Mouse (Mus musculus): ENCODE data around the gene Thegl. TPM values are rescaled to one million over a fixed set of nuclear protein-coding genes. Genes with fewer than 3 reads are reported as not detected.

The Thegl gene
- polyA plus RNA-seq, 1 experiment from 2014 or later = 0.40 TPM

GRCm38 (mm10) chr5:77085753-77086450 is 70.1 kb downstream of the Thegl start:
- H3K9me3 ChIP-seq (ENCODE audit: control insufficient read depth, low read length) = no peaks in the 10 kb centered on the region
- H3K36me3 ChIP-seq (ENCODE audit: control insufficient read depth, insufficient read depth, low read length) = no peaks in the 10 kb centered on the region
- no peak overlapping the region for H3K4me2 ChIP-seq (ENCODE audit: low read depth, low read length)
- H3K9ac ChIP-seq (replicated peaks; ENCODE audit: low read depth, low read length) = no peak overlapping the region
- peaks cover 8% of the 10 kb centered on the region; the same call in 1 of the 2 replicates for H3K4me1 ChIP-seq (ENCODE audit: control insufficient read depth, insufficient read depth, low read length)
- ATAC-seq (ENCODE audit: low read depth) = no peak
- H3K27ac ChIP-seq (ENCODE audit: low read depth, low read length) = no peak overlapping the region
- 84% methylated on average over 10 of the region's 10 CpGs for WGBS
- no peak overlapping the region for H3K4me3 ChIP-seq (ENCODE audit: low read depth, low read length)
- no peaks in the 10 kb centered on the region for H3K27me3 ChIP-seq (ENCODE audit: control insufficient read depth, insufficient read depth, low read length)

GRCm38 (mm10) chr5:77086541-77086940 is 70.7 kb downstream of the Thegl start:
- no peaks in the 10 kb centered on the region for H3K9me3 ChIP-seq (ENCODE audit: control insufficient read depth, low read length)
- no peak overlapping the region for H3K4me3 ChIP-seq (ENCODE audit: low read depth, low read length)
- WGBS = 92% methylated on average over 7 of the region's 7 CpGs
- no peak overlapping the region for H3K9ac ChIP-seq (replicated peaks; ENCODE audit: low read depth, low read length)
- no peak overlapping the region for H3K4me2 ChIP-seq (ENCODE audit: low read depth, low read length)
- no peaks in the 10 kb centered on the region for H3K27me3 ChIP-seq (ENCODE audit: control insufficient read depth, insufficient read depth, low read length)
- H3K27ac ChIP-seq (ENCODE audit: low read depth, low read length) = no peak overlapping the region
- peaks cover 8% of the 10 kb centered on the region; the same call in 1 of the 2 replicates for H3K4me1 ChIP-seq (ENCODE audit: control insufficient read depth, insufficient read depth, low read length)
- ATAC-seq (ENCODE audit: low read depth) = no peak
- H3K36me3 ChIP-seq (ENCODE audit: control insufficient read depth, insufficient read depth, low read length) = no peaks in the 10 kb centered on the region

GRCm38 (mm10) chr5:77087122-77087521 is 71.3 kb downstream of the Thegl start:
- 81% methylated on average over 3 of the region's 3 CpGs for WGBS
- H3K27ac ChIP-seq (ENCODE audit: low read depth, low read length) = no peak overlapping the region
- no peak overlapping the region for H3K4me3 ChIP-seq (ENCODE audit: low read depth, low read length)
- no peaks in the 10 kb centered on the region for H3K36me3 ChIP-seq (ENCODE audit: control insufficient read depth, insufficient read depth, low read length)
- no peak for ATAC-seq (ENCODE audit: low read depth)
- H3K9ac ChIP-seq (replicated peaks; ENCODE audit: low read depth, low read length) = no peak overlapping the region
- no peaks in the 10 kb centered on the region for H3K27me3 ChIP-seq (ENCODE audit: control insufficient read depth, insufficient read depth, low read length)
- no peak overlapping the region for H3K4me2 ChIP-seq (ENCODE audit: low read depth, low read length)
- H3K9me3 ChIP-seq (ENCODE audit: control insufficient read depth, low read length) = no peaks in the 10 kb centered on the region
- H3K4me1 ChIP-seq (ENCODE audit: control insufficient read depth, insufficient read depth, low read length) = peaks cover 8% of the 10 kb centered on the region; the same call in 1 of the 2 replicates

- no peaks in the 10 kb centered on the region for H3K27me3 ChIP-seq (ENCODE audit: control insufficient read depth, insufficient read depth, low read length)
- ATAC-seq (ENCODE audit: low read depth) = no peak
- no peaks in the 10 kb centered on the region for H3K9me3 ChIP-seq (ENCODE audit: control insufficient read depth, low read length)
- H3K9ac ChIP-seq (replicated peaks; ENCODE audit: low read depth, low read length) = no peak overlapping the region
- no peaks in the 10 kb centered on the region for H3K36me3 ChIP-seq (ENCODE audit: control insufficient read depth, insufficient read depth, low read length)
- 67% methylated on average over 1 of the region's 1 CpGs for WGBS
- H3K4me1 ChIP-seq (ENCODE audit: control insufficient read depth, insufficient read depth, low read length) = peaks cover 8% of the 10 kb centered on the region; the same call in 1 of the 2 replicates
- no peak overlapping the region for H3K4me2 ChIP-seq (ENCODE audit: low read depth, low read length)
- no peak overlapping the region for H3K4me3 ChIP-seq (ENCODE audit: low read depth, low read length)
- H3K27ac ChIP-seq (ENCODE audit: low read depth, low read length) = peak overlapping the region; percentile 61; the same call in 1 of the 2 replicates
Measured at GRCm38 (mm10) chr5:77089294-77089693, 73.5 kb downstream of the Thegl start.

- no peaks in the 10 kb centered on the region for H3K27me3 ChIP-seq (ENCODE audit: control insufficient read depth, insufficient read depth, low read length)
- no peak overlapping the region for H3K4me2 ChIP-seq (ENCODE audit: low read depth, low read length)
- WGBS = 37% methylated on average over 8 of the region's 8 CpGs
- peak overlapping the region; percentile 61; the same call in 1 of the 2 replicates for H3K27ac ChIP-seq (ENCODE audit: low read depth, low read length)
- H3K9ac ChIP-seq (replicated peaks; ENCODE audit: low read depth, low read length) = no peak overlapping the region
- no peaks in the 10 kb centered on the region for H3K9me3 ChIP-seq (ENCODE audit: control insufficient read depth, low read length)
- no peak overlapping the region for H3K4me3 ChIP-seq (ENCODE audit: low read depth, low read length)
- peaks cover 8% of the 10 kb centered on the region; the same call in 1 of the 2 replicates for H3K4me1 ChIP-seq (ENCODE audit: control insufficient read depth, insufficient read depth, low read length)
- ATAC-seq (ENCODE audit: low read depth) = peak; percentile 35; the same call in 1 of the 2 replicates
- H3K36me3 ChIP-seq (ENCODE audit: control insufficient read depth, insufficient read depth, low read length) = no peaks in the 10 kb centered on the region
Measured at GRCm38 (mm10) chr5:77089901-77090300, 74.1 kb downstream of the Thegl start.

GRCm38 (mm10) chr5:77090521-77091096 is 74.8 kb downstream of the Thegl start:
- Histone ChIP-seq H3K4me1 (ENCODE audit: control insufficient read depth, insufficient read depth, low read length) (peaks cover 8% of the 10 kb centered on the region; the same call in 1 of the 2 replicates), H3K36me3 (ENCODE audit: control insufficient read depth, insufficient read depth, low read length) (no peaks in the 10 kb centered on the region), H3K9me3 (ENCODE audit: control insufficient read depth, low read length) (no peaks in the 10 kb centered on the region), H3K4me3 (ENCODE audit: low read depth, low read length) (no peak overlapping the region), H3K9ac (replicated peaks; ENCODE audit: low read depth, low read length) (no peak overlapping the region), H3K27me3 (ENCODE audit: control insufficient read depth, insufficient read depth, low read length) (no peaks in the 10 kb centered on the region), H3K27ac (ENCODE audit: low read depth, low read length) (peak overlapping the region; percentile 61; the same call in 1 of the 2 replicates), H3K4me2 (ENCODE audit: low read depth, low read length) (no peak overlapping the region)
- ATAC-seq (ENCODE audit: low read depth) = 0 out of 2 replicates have a peak, but pooled peaks have one; percentile 20
- 41% methylated on average over 5 of the region's 5 CpGs for WGBS

GRCm38 (mm10) chr5:77091923-77092322 is 76.1 kb downstream of the Thegl start:
- H3K4me3 ChIP-seq (ENCODE audit: low read depth, low read length) = no peak overlapping the region
- no peak for ATAC-seq (ENCODE audit: low read depth)
- H3K9me3 ChIP-seq (ENCODE audit: control insufficient read depth, low read length) = no peaks in the 10 kb centered on the region
- no peaks in the 10 kb centered on the region for H3K27me3 ChIP-seq (ENCODE audit: control insufficient read depth, insufficient read depth, low read length)
- WGBS = 91% methylated on average over 3 of the region's 3 CpGs
- H3K4me2 ChIP-seq (ENCODE audit: low read depth, low read length) = peak overlapping the region; percentile 30; the same call in 1 of the 2 replicates
- no peak overlapping the region for H3K9ac ChIP-seq (replicated peaks; ENCODE audit: low read depth, low read length)
- no peaks in the 10 kb centered on the region for H3K36me3 ChIP-seq (ENCODE audit: control insufficient read depth, insufficient read depth, low read length)
- no peak overlapping the region for H3K27ac ChIP-seq (ENCODE audit: low read depth, low read length)
- H3K4me1 ChIP-seq (ENCODE audit: control insufficient read depth, insufficient read depth, low read length) = peaks cover 8% of the 10 kb centered on the region; the same call in 1 of the 2 replicates

- Histone ChIP-seq H3K4me2 (ENCODE audit: low read depth, low read length) (peak overlapping the region; percentile 28), H3K27ac (ENCODE audit: low read depth, low read length) (no peak overlapping the region), H3K4me3 (ENCODE audit: low read depth, low read length) (no peak overlapping the region), H3K4me1 (ENCODE audit: control insufficient read depth, insufficient read depth, low read length) (peaks cover 8% of the 10 kb centered on the region; the same call in 1 of the 2 replicates), H3K9me3 (ENCODE audit: control insufficient read depth, low read length) (no peaks in the 10 kb centered on the region), H3K9ac (replicated peaks; ENCODE audit: low read depth, low read length) (no peak overlapping the region), H3K36me3 (ENCODE audit: control insufficient read depth, insufficient read depth, low read length) (no peaks in the 10 kb centered on the region), H3K27me3 (ENCODE audit: control insufficient read depth, insufficient read depth, low read length) (no peaks in the 10 kb centered on the region)
- WGBS = 76% methylated on average over 5 of the region's 5 CpGs
- ATAC-seq (ENCODE audit: low read depth) = no peak
Measured at GRCm38 (mm10) chr5:77092531-77092930, 76.7 kb downstream of the Thegl start.

- Histone ChIP-seq H3K9me3 (ENCODE audit: control insufficient read depth, low read length) (no peaks in the 10 kb centered on the region), H3K4me1 (ENCODE audit: control insufficient read depth, insufficient read depth, low read length) (peaks cover 8% of the 10 kb centered on the region; the same call in 1 of the 2 replicates), H3K4me2 (ENCODE audit: low read depth, low read length) (peak overlapping the region; percentile 99), H3K27me3 (ENCODE audit: control insufficient read depth, insufficient read depth, low read length) (no peaks in the 10 kb centered on the region), H3K36me3 (ENCODE audit: control insufficient read depth, insufficient read depth, low read length) (no peaks in the 10 kb centered on the region), H3K4me3 (ENCODE audit: low read depth, low read length) (peak overlapping the region; percentile 72), H3K9ac (replicated peaks; ENCODE audit: low read depth, low read length) (peak overlapping the region; percentile 63; the same call in 1 of the 2 replicates), H3K27ac (ENCODE audit: low read depth, low read length) (peak overlapping the region; percentile 69; the same call in 1 of the 2 replicates)
- WGBS = 24% methylated on average over 8 of the region's 8 CpGs
- no peak for ATAC-seq (ENCODE audit: low read depth)
Measured at GRCm38 (mm10) chr5:77093961-77094360, 78.1 kb downstream of the Thegl start.
